Mouse (Mus musculus) cerebellum, postnatal 10 days (tissue): ENCODE measurements at regions not wholly inside any gene's neighbourhood (a gene's known extent, or its start where the extent isn't known, plus 50 kb on each side); places are given as distances from the start of the nearest gene placed in this dataset.

ENCODE experiments used
- DNase-seq, 2 experiments: peaks; one replicate each; pipeline ENCODE4 v3.0.0; 2021; ENCODE audit warnings: mixed read lengths in 2 of 2

DNA sequence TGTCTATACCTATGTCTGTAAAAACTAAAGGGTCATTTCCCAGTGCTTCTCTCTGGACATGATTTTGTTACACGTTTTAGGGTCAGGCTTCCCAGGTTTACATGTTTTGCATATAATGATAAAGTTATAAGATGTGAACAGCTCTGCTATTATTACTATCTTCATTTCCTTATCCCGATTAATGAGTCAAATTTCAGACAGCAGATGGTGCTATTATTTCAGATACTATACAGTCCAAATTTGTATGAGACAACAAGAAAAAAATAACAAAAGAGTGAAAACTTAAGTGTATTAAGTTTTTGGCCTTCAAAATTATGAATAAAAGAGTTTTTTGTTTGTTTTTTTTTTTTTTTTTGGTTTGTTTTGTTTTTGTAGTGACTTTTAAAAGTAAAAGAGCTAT lies 922.9 kb upstream of the Ppp6c start:
- peak in 1 of 2 experiments; percentile 6 for DNase-seq

DNA sequence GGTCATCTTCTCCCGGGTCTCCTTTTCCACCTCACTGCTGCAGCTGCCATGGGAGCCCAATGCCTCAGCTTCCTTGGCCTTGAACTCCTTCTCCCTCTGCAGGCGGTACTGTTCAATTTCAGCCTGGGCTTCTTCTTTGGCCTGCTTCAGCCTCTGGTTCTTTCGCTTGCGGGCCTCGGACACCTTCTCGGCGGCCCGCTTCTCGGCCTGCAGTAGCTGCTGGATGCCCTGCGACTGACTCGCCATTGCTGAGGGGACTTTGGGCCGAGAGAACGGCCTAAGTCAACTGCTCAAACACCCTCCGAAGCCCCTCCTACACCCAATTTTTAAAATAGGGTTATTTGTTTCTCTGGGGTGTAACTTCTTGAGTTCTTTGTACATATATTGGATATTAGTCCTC lies 901.4 kb upstream of the Ppp6c start:
- DNase-seq: peak in 1 of 2 experiments; percentile 3

DNA sequence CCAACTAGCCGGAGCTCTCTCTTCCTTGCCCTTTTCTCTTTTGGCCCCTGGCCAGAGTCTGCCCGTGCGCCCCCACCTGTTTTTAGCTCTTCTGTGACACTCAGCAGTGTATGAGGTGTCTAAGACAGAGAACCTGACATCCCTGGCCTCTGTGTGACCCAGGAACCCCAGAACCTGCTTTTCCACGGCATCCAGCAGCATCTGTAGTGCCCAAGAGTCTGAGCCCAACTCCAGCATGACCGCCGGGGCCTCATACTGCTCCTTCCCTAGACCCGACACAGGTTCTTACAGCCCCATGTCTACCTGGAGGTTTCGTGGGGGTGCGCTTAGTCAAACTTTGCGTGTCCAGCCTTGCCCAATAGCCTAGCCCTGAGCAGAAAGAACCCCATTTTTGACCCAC lies 892.9 kb upstream of the Ppp6c start:
- peak in 1 of 2 experiments; percentile 2 for DNase-seq

DNA sequence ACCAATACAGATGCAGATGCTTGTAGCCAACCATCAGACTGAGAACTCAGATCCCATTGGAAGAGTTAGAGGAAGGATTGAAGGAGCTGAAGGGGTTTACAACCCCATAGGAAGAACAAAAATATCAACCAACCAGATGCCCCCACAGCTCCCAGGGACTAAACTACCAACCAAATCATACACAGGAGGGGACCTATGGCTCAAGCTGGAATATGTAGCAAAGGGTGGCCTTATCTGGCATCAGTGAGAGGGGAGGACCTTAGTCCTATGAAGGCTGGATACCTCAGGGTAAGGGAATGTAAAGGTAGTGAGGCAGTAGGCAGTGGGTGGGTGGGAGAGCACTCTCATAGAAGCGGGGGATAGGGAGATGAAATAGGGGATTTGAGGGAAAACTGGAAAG lies 888.2 kb upstream of the Ppp6c start:
- DNase-seq: no peak
